Mouse (Mus musculus) T-helper 17 cell (primary cell): Measurements from ENCODE around the gene Slc35g3.
"Not testable (repeated sequence)": the region's sequence is repeated elsewhere in the genome, so short reads cannot be mapped to it uniquely, and the experiment has no call there.

ENCODE experiments used
- in situ Hi-C, 2 experiments: fragments of 300-600 bp; cut with MboI, MseI; formaldehyde crosslinking; loops; 1 replicate in 1 of 2; 2 replicates in 1 of 2; pipeline ENCODE4 v1.15.1; 2025; ENCODE audit warnings: high pct_unique_total_duplicates in 2 of 2

Gene Slc35g3

GRCm38 (mm10) chr11:69758478-69758970 lies 3.2 kb downstream of the Slc35g3 start, which contains the start of gene Polr2a:
TSS of gene Polr2a (minus strand) at chr11:69758637.
- in situ Hi-C loops: loop anchor here in 1 of 2 experiments (5.0 to 25.0 kb wide), 4 partner anchors 79 to 1296 kb away; partner anchors contain the start of genes Nlgn2, Tmem256 and Tmem95

- in situ Hi-C loops: loop anchor here in 1 of 2 experiments (5.0 to 25.0 kb wide), 4 partner anchors 79 to 1296 kb away; partner anchors contain the start of genes Nlgn2, Tmem256 and Tmem95
Measured at GRCm38 (mm10) chr11:69758090-69758456, 3.7 kb downstream of the Slc35g3 start.

GRCm38 (mm10) chr11:69757303-69758089 lies 4.3 kb downstream of the Slc35g3 start:
- in situ Hi-C loops: loop anchor here in 1 of 2 experiments (5.0 to 25.0 kb wide), 4 partner anchors 80 to 1295 kb away; partner anchors contain the start of genes Nlgn2, Tmem256 and Tmem95

- in situ Hi-C loops: loop anchor here in 1 of 2 experiments (5.0 to 25.0 kb wide), 4 partner anchors 83 to 1292 kb away; partner anchors contain the start of genes Nlgn2, Tmem256 and Tmem95
Measured at GRCm38 (mm10) chr11:69754701-69755100, 7.1 kb downstream of the Slc35g3 start.

DNA sequence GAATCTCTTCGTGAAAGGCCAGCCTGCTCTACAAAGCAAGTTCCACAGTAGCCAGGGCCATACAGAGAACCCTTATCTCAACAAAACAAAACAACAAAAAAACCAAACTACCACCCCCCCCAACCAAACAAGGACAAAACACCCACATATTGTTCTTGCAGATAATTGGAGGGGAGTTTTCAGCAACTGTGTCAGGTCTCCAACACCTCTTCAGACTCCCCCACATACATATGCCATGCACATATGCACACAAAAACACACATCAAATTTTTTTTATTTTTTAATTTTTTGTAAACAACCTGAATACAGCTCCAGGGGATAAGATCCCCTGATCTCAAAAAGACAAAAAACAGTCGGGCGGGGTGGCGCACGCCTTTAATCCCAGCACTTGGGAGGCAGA lies 7.5 kb downstream of the Slc35g3 start:
- in situ Hi-C loops: loop anchor here in 1 of 2 experiments (25.0 kb wide), 1 partner anchor 1292 kb away; no protein-coding TSS in a partner anchor

- in situ Hi-C loops: loop anchor here in 1 of 2 experiments (25.0 kb wide), 1 partner anchor 1290 kb away; no protein-coding TSS in a partner anchor
Measured at GRCm38 (mm10) chr11:69752686-69753085, 9.1 kb downstream of the Slc35g3 start.

- in situ Hi-C loops: loop anchor here in 1 of 2 experiments (25.0 kb wide), 1 partner anchor 1289 kb away; no protein-coding TSS in a partner anchor
Measured at GRCm38 (mm10) chr11:69751635-69752034, 10.1 kb downstream of the Slc35g3 start.

DNA sequence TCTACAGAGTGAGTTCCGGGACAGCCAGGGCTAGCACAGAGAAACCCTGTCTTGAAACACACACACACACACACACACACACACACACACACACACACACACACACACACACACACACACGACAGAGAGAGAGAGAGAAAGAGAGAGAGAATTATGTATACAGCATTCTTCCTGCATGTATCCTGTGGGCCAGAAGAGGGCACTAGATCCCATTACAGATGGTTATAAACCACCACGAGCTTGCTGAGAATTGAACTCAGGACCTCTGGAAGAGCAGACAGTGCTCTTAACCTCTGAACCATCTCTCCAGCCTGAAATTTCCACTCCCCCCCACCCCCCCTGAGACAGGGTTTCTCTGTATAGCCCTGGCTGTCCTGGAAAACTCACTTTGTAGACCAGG lies 30.4 kb downstream of the Slc35g3 start:
- in situ Hi-C loops: not testable (repeated sequence)

- in situ Hi-C loops: no loop called here
Measured at GRCm38 (mm10) chr11:69729063-69729462, 32.7 kb downstream of the Slc35g3 start.

DNA sequence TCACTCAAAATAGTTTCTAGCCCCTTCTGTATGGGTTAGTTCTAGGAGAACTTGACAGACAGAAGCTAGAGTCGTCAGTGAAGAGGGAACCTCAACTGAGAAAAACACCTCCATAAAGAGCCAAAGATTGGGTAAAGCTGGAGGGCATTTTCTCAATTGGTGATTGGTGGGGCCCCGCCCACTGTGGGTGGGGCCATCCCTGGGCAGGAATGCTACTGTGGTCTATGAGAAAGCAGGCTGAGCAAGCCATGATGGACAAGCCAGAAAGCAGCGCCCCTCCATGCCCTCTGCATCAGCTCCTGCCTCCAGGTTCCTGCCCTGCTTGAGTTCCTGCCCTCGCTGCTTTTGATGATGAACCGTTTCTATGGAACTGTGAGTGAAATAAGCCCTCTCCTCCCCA lies 35.8 kb downstream of the Slc35g3 start:
- in situ Hi-C loops: no loop called here

- in situ Hi-C loops: no loop called here
Measured at GRCm38 (mm10) chr11:69723074-69723473, 38.7 kb downstream of the Slc35g3 start.

- in situ Hi-C loops: no loop called here
Measured at GRCm38 (mm10) chr11:69720852-69721251, 40.9 kb downstream of the Slc35g3 start.

DNA sequence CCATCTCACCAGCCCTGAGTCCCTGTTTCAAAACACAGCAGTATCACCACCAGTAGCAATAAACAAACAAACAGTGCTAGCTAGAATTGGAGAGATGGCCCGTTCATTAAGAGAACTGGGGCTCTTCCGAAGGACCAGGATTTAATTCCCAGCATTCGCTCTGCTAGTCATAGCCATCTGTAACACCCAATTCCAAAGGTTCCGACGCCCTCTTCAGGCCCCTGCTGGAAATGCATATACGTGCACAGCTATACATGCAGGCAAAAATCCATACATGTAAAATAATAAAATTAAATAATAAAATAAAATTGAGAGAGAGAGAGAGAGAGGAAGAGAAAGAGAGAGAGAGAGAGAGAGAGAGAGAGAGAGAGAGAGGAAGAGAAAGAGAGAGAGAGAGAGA lies 42.3 kb downstream of the Slc35g3 start:
- in situ Hi-C loops: no loop called here

- in situ Hi-C loops: no loop called here
Measured at GRCm38 (mm10) chr11:69718661-69719060, 43.1 kb downstream of the Slc35g3 start.

- in situ Hi-C loops: no loop called here
Measured at GRCm38 (mm10) chr11:69716953-69717352, 44.8 kb downstream of the Slc35g3 start.

DNA sequence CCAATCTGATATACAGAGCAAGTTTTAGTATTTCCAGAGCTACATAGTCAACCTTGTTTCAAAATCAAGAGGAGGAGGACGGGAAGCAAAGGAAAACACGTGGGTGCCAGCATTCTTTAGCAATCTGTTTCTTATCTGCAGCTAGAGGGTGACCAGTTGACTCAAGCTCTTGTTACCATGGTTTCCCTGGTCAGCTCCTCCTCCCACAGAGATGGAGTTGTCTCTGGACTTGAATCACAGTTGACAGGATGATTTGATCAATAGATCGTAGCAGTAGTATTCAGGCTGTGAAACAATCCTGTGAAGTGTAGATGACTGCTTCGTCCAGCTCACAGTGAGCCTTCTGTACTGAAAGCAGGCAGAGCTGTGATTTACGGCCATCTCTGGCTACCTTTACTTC lies 45.8 kb downstream of the Slc35g3 start:
- in situ Hi-C loops: no loop called here

- in situ Hi-C loops: no loop called here
Measured at GRCm38 (mm10) chr11:69715482-69715881, 46.3 kb downstream of the Slc35g3 start.

DNA sequence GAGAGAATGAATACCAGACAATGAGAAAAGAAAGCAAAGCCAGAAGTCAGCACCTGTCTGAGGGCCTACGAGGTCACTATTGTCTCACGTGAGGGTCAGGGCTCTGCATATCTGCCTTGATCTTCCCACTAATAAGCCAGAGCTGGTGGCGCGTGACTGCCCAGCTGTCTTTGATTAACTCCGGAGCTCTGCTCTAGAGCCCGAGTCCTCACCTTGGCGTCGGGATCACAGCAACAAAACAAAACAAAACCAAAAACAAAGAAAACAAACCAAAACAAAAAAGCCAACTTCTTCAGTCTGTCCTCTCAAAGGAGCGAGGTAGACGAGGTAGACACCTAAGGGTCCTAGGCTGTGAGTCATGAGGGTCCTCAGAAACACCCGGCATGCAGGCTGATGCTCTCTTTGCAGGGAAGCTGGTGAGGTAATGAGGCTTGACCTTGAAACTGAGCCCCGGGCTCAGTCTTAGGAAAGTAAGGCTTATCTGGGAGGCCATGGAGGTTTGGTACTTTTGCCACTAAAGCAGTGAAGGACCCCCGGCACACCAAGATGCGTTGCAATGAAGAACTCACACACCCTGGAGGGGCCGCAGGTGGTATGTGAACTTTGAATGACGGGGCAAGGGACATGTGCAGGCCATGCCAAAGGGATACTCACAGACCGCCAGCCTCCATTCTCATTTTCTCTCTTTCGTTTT lies 47.0 kb downstream of the Slc35g3 start:
- in situ Hi-C loops: no loop called here

GRCm38 (mm10) chr11:69712954-69713672 lies 48.7 kb downstream of the Slc35g3 start:
- in situ Hi-C loops: no loop called here

- in situ Hi-C loops: no loop called here
Measured at GRCm38 (mm10) chr11:69711082-69711481, 50.7 kb downstream of the Slc35g3 start.

GRCm38 (mm10) chr11:69710470-69710869 lies 51.3 kb downstream of the Slc35g3 start:
- in situ Hi-C loops: no loop called here
